Mouse (Mus musculus) neural tube, embryonic 13.5 days (tissue): Measurements from ENCODE around the gene Gse1. TPM values are rescaled to one million over a fixed set of nuclear protein-coding genes. Genes with fewer than 3 reads are reported as not detected.

ENCODE experiments used
- ATAC-seq: fragments of 200-750 bp; cut with Nextera tagmentation; 2 replicates; pipeline ENCODE4 v1.8.0; 2017; ENCODE audit warnings: low read depth, mild to moderate bottlenecking, moderate TSS enrichment, moderate library complexity
- H3K27ac ChIP-seq: fragments of 300-500 bp; sonication (generic); replicated peaks from 2 replicates; pipeline ENCODE4 v1.5.1; 2015; ENCODE audit warnings: moderate library complexity, mild to moderate bottlenecking, inconsistent platforms
- H3K27me3 ChIP-seq: fragments of 300-500 bp; sonication (generic); 2 replicates; pipeline ENCODE4 v1.6.1; 2015; ENCODE audit warnings: mild to moderate bottlenecking, inconsistent platforms
- H3K36me3 ChIP-seq: fragments of 300-500 bp; sonication (generic); 2 replicates; pipeline ENCODE4 v1.6.1; 2015; ENCODE audit warnings: mild to moderate bottlenecking, inconsistent platforms
- H3K4me1 ChIP-seq: fragments of 300-500 bp; sonication (generic); replicated peaks from 2 replicates; pipeline ENCODE4 v1.6.1; 2015; ENCODE audit warnings: inconsistent platforms
- H3K4me2 ChIP-seq: fragments of 300-500 bp; sonication (generic); 2 replicates; pipeline ENCODE4 v1.6.1; 2015; ENCODE audit warnings: inconsistent platforms, mild to moderate bottlenecking, moderate library complexity
- H3K4me3 ChIP-seq: fragments of 300-500 bp; sonication (generic); 2 replicates; pipeline ENCODE4 v1.5.1; 2015; ENCODE audit warnings: mild to moderate bottlenecking, inconsistent platforms
- H3K9ac ChIP-seq: fragments of 300-500 bp; sonication (generic); 2 replicates; pipeline ENCODE4 v1.6.1; 2015; ENCODE audit warnings: moderate library complexity, mild to moderate bottlenecking, inconsistent platforms
- H3K9me3 ChIP-seq: fragments of 300-500 bp; sonication (generic); 2 replicates; pipeline ENCODE4 v1.6.1; 2016; ENCODE audit warnings: inconsistent platforms
- WGBS: fragments of 180-500 bp; shearing (Covaris S2); methylation state at CpG from one replicate; pipeline ENCODE4 v1.1.7; 2015; 5-methylcytosine and 5-hydroxymethylcytosine counted together
- polyA plus RNA-seq: library from polyadenylated mRNA; unstranded; fragments of >200 nt; fragmentation: Nextera tagmentation; extraction: Ambion mirVana; gene quantifications from 2 replicates; pipeline ENCODE4 v1.2.1, GENCODE M21; 2015

Gse1 gene
- polyA plus RNA-seq, 1 experiment from 2014 or later, result 17.1 TPM

GRCm38 (mm10) chr8:120407701-120408240 lies 179.5 kb downstream of the Gse1 start:
- Histone ChIP-seq H3K27ac (peak overlapping the region; percentile 83), H3K4me2 (no peak overlapping the region), H3K9ac (peak overlapping the region; percentile 31; the same call in 1 of the 2 replicates), H3K27me3 (no peaks in the 10 kb centered on the region), H3K9me3 (no peaks in the 10 kb centered on the region), H3K4me3 (no peak overlapping the region), H3K36me3 (no peaks in the 10 kb centered on the region), H3K4me1 (peaks cover 86% of the 10 kb centered on the region)
- WGBS, result 5% methylated on average over 9 of the region's 9 CpGs
- peak; percentile 37 for ATAC-seq

DNA sequence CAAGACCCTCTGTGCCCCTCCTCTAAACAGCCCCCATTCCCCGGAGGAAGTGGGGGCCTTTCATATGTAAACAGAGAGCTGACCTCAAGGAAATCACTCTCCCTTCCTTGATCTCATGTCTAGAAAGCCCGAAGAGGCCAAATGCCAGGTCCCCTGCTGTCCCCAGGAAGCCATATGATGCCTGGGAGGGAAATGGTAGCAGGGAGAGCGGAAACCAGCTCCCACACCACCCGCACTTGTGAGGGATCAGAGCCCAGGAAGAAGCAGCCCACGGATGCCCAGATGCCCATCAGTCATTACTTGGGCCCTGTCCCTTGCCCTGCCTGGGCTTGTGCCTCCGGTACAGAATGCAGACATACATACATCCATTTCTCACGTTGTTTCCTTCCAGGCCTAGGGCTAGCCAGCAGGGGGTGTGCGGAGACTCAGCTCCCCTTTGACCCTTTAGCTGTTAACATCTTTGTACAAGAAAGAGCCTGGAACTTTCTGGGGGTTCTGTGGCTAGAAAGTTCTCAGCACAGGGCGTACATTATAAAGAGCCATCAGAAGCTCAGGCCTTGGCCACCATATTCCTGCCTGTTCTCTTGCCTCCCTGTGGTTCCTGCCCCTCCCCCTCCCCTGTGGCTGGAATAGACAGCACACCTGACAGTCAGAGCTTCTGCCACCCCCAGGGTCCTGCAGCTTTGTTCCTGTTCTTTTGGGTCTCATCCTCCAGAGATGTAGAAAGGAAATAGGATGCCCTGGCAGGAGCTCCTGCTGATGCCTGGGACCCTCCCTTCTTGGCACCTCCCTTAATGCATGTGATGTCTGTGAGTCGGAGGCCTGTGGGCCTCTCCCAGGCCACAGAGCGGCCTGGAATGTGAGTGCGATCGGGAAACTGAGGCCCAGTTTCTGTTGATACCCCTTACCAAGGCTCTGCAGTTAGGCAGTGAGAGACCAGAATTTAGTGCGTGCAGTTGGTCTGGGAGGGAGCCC lies 180.3 kb downstream of the Gse1 start:
- 34% methylated on average over 14 of the region's 14 CpGs for WGBS
- peak overlapping the region; percentile 83 for H3K27ac ChIP-seq
- no peak for ATAC-seq

DNA sequence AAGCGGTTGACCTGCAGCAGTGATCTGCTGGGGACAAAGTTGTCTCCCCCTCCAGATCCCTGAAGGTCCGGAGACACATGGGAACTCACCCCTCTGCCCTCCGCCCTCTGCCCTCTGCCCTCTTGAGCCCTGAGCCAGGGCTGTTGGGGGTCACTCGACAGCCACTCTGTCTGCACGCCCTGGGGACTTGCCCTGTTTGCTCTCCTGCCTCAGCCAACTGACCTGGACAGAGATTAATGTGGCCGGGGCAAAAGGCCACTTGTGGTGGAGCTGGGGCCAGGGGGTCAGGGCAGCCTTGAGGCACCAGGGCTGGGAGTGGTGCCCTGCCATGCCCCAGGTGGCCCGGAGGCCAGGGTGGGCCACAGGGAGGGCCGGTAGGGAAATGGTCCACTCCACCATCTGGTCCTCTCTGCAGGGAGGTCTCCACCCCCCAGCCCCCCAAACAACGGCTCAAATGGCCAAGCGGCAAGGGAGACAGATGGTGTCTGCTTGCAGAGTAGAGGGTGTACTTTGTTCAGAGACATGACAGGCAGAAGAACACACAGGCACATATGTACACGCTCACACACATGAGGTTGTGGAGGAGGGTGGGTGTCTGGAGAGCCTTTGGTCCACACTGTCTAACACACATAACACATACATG lies 181.2 kb downstream of the Gse1 start:
- no peak for ATAC-seq
- Histone ChIP-seq H3K4me3 (no peak overlapping the region), H3K27ac (peak overlapping the region; percentile 83; the same call in 1 of the 2 replicates), H3K36me3 (no peaks in the 10 kb centered on the region), H3K9me3 (no peaks in the 10 kb centered on the region), H3K4me1 (peaks cover 90% of the 10 kb centered on the region), H3K9ac (no peak overlapping the region), H3K27me3 (no peaks in the 10 kb centered on the region), H3K4me2 (no peak overlapping the region)
- WGBS, result 30% methylated on average over 11 of the region's 11 CpGs

More for the DNA sequence above, 180.3 kb downstream of the Gse1 start:
- Histone ChIP-seq H3K9ac (peak overlapping the region; percentile 31; the same call in 1 of the 2 replicates), H3K4me2 (no peak overlapping the region), H3K4me1 (peaks cover 90% of the 10 kb centered on the region), H3K27me3 (no peaks in the 10 kb centered on the region), H3K4me3 (no peak overlapping the region), H3K9me3 (no peaks in the 10 kb centered on the region), H3K36me3 (no peaks in the 10 kb centered on the region)

GRCm38 (mm10) chr8:120411059-120411458 lies 182.8 kb downstream of the Gse1 start:
- peaks cover 100% of the 10 kb centered on the region for H3K4me1 ChIP-seq
- no peak overlapping the region for H3K4me3 ChIP-seq
- H3K4me2 ChIP-seq, result no peak overlapping the region
- no peaks in the 10 kb centered on the region for H3K36me3 ChIP-seq
- WGBS, result 28% methylated on average over 14 of the region's 14 CpGs
- H3K27ac ChIP-seq, result peak overlapping the region; percentile 65
- ATAC-seq, result no peak
- H3K27me3 ChIP-seq, result no peaks in the 10 kb centered on the region
- peak overlapping the region; percentile 54 for H3K9ac ChIP-seq
- H3K9me3 ChIP-seq, result no peaks in the 10 kb centered on the region

GRCm38 (mm10) chr8:120411862-120412261 lies 183.6 kb downstream of the Gse1 start:
- H3K4me1 ChIP-seq, result peaks cover 100% of the 10 kb centered on the region
- no peak overlapping the region for H3K4me3 ChIP-seq
- peak overlapping the region; percentile 88 for H3K27ac ChIP-seq
- WGBS, result 43% methylated on average over 8 of the region's 8 CpGs
- H3K36me3 ChIP-seq, result no peaks in the 10 kb centered on the region
- no peak overlapping the region for H3K4me2 ChIP-seq
- no peak for ATAC-seq
- no peak overlapping the region; the same call in 1 of the 2 replicates for H3K9ac ChIP-seq
- no peaks in the 10 kb centered on the region for H3K27me3 ChIP-seq
- no peaks in the 10 kb centered on the region for H3K9me3 ChIP-seq

DNA sequence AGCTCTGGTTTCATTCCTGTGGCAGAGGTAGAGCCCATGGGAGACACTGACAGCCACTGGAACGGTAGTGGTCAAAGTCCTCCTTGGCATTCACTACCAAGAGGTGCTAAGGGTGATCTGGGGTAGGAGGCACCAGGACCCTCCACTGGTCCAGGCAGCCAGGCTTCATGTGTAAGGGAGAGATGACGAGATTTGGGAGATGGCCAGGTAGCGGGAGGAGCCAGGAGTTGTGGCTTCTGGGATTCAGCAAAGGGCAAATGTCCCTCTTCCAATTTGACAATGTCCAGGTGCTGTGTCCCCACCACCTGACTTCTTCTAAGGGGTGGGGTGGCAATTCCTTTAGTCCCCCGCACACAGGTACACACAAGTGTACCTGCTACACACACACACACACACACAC lies 184.1 kb downstream of the Gse1 start:
- Histone ChIP-seq H3K27me3 (no peaks in the 10 kb centered on the region), H3K4me1 (peaks cover 100% of the 10 kb centered on the region), H3K4me2 (no peak overlapping the region), H3K9me3 (no peaks in the 10 kb centered on the region), H3K9ac (peak overlapping the region; percentile 52), H3K27ac (peak overlapping the region; percentile 88), H3K36me3 (no peaks in the 10 kb centered on the region), H3K4me3 (no peak overlapping the region)
- no peak for ATAC-seq
- 85% methylated on average over 4 of the region's 4 CpGs for WGBS

GRCm38 (mm10) chr8:120412911-120413625 lies 184.8 kb downstream of the Gse1 start:
- Histone ChIP-seq H3K36me3 (no peaks in the 10 kb centered on the region), H3K9ac (peak overlapping the region; percentile 52), H3K9me3 (no peaks in the 10 kb centered on the region), H3K4me2 (no peak overlapping the region), H3K27me3 (no peaks in the 10 kb centered on the region), H3K27ac (peak overlapping the region; percentile 88), H3K4me1 (peaks cover 100% of the 10 kb centered on the region), H3K4me3 (no peak overlapping the region)
- 39% methylated on average over 29 of the region's 29 CpGs for WGBS
- 0 out of 2 replicates have a peak, but pooled peaks have one; percentile 4 for ATAC-seq

- no peak for ATAC-seq
- no peaks in the 10 kb centered on the region for H3K36me3 ChIP-seq
- H3K9me3 ChIP-seq, result no peaks in the 10 kb centered on the region
- no peak overlapping the region for H3K4me3 ChIP-seq
- WGBS, result 46% methylated on average over 6 of the region's 6 CpGs
- H3K4me1 ChIP-seq, result peaks cover 100% of the 10 kb centered on the region
- H3K27me3 ChIP-seq, result no peaks in the 10 kb centered on the region
- peak overlapping the region; percentile 88 for H3K27ac ChIP-seq
- peak overlapping the region; percentile 52; the same call in 1 of the 2 replicates for H3K9ac ChIP-seq
- H3K4me2 ChIP-seq, result no peak overlapping the region
Observed at GRCm38 (mm10) chr8:120413626-120413988, 185.4 kb downstream of the Gse1 start.

- 78% methylated on average over 4 of the region's 4 CpGs for WGBS
- peaks cover 100% of the 10 kb centered on the region for H3K4me1 ChIP-seq
- ATAC-seq, result no peak
- H3K9me3 ChIP-seq, result no peaks in the 10 kb centered on the region
- no peaks in the 10 kb centered on the region for H3K36me3 ChIP-seq
- no peaks in the 10 kb centered on the region for H3K27me3 ChIP-seq
- peak overlapping the region; percentile 88; the same call in 1 of the 2 replicates for H3K27ac ChIP-seq
- H3K9ac ChIP-seq, result no peak overlapping the region
- H3K4me3 ChIP-seq, result no peak overlapping the region
- no peak overlapping the region for H3K4me2 ChIP-seq
Observed at GRCm38 (mm10) chr8:120414216-120414615, 186.0 kb downstream of the Gse1 start.

- Histone ChIP-seq H3K4me3 (no peak overlapping the region), H3K4me1 (peaks cover 100% of the 10 kb centered on the region), H3K27ac (peak overlapping the region; percentile 97), H3K36me3 (no peaks in the 10 kb centered on the region), H3K9me3 (no peaks in the 10 kb centered on the region), H3K4me2 (no peak overlapping the region), H3K9ac (peak overlapping the region; percentile 26; the same call in 1 of the 2 replicates), H3K27me3 (no peaks in the 10 kb centered on the region)
- WGBS, result 39% methylated on average over 11 of the region's 11 CpGs
- no peak for ATAC-seq
Observed at GRCm38 (mm10) chr8:120415474-120415873, 187.2 kb downstream of the Gse1 start.

DNA sequence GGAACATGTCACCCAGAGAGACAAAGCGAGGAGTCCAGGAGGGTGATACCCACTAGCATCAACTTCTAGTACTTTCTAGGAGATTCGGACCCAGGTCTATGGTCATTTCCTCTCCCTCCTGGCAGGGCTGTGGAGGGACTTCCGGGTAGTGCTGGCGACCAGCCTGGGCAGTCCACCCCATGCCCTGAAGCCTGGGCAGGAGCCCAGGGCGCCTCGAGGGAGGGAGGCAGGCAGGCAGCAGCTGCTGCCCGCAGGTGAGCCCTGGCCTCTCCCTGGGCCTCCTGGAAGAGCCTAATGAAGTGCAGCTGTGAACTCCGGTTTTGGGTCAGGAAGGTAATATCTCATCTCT lies 187.9 kb downstream of the Gse1 start:
- peaks cover 100% of the 10 kb centered on the region for H3K4me1 ChIP-seq
- H3K9me3 ChIP-seq, result no peaks in the 10 kb centered on the region
- WGBS, result 31% methylated on average over 8 of the region's 8 CpGs
- peak overlapping the region; percentile 97 for H3K27ac ChIP-seq
- no peaks in the 10 kb centered on the region for H3K36me3 ChIP-seq
- H3K27me3 ChIP-seq, result no peaks in the 10 kb centered on the region
- peak overlapping the region; percentile 55 for H3K9ac ChIP-seq
- peak overlapping the region; percentile 39 for H3K4me2 ChIP-seq
- H3K4me3 ChIP-seq, result no peak overlapping the region
- ATAC-seq, result peak; percentile 15; the same call in 1 of the 2 replicates
